Mouse (Mus musculus): ENCODE measurements around the gene Adam19. TPM values are rescaled to one million over a fixed set of nuclear protein-coding genes. Genes with fewer than 3 reads are reported as not detected.

Gene Adam19
- total and polyA plus RNA-seq, 3 experiments: 3.0 to 9.0 (median 4.5) TPM

DNA sequence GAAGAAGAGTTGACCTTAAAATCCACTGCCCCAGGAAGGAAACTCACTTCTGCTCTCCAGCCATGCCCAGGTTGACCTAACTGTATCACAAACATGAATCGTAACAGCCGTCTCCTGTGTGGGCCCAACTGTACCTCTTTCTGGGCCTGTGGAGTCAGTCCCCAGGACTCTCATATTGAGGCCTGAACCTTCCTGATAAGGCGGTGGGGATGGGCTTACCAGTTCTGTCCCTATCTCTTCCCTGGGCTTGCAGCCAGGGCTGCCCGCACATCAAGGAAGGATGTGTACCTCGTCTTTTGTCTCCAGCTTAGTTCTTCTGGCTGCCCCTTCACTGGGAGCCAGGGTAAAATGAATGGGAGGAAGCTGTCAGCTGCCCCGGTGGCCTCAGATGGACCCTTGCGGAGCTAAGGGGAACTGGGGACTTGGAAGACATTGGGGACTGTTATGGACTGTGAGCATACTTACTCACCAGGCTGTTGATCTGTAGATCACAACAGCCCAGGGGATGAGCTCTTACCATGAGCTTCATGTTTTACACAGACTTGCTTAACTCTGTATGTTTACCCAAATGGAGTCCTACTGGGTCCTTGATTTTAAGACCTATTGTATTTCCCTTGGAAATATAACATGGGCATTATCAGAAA, 22.1 kb downstream of the Adam19 start:
- Histone ChIP-seq H3K36me3 (replicated peaks in 1 of 2; ENCODE audit: control insufficient read depth in 1 of 2, insufficient read depth in 1 of 2, low read length in 1 of 2) (no peaks in the 10 kb centered on the region), H3K79me2 (replicated peaks; ENCODE audit: control insufficient read depth, extremely low read depth, insufficient read depth, poor library complexity, severe bottlenecking) (no peaks in the 10 kb centered on the region), H3K9ac (ENCODE audit: insufficient read depth, low read depth) (no peak overlapping the region), H3K4me1 (ENCODE audit: control insufficient read depth in 1 of 2, insufficient read depth in 2 of 2) (peaks cover 0 to 6% of the 10 kb centered on the region in 2 experiments; a peak in 3 of 4 replicates), H3K9me3 (replicated peaks; ENCODE audit: low read length) (peaks cover 5% of the 10 kb centered on the region), H3K4me2 (ENCODE audit: insufficient read depth, low read depth, poor library complexity, severe bottlenecking) (no peak overlapping the region), H3K27me3 (replicated peaks) (no peaks in the 10 kb centered on the region), H3K27ac (ENCODE audit: insufficient read depth, low read depth) (no peak overlapping the region), H3K4me3 (replicated peaks in 1 of 3; ENCODE audit: low read depth in 2 of 3, low read length in 2 of 3, poor library complexity in 1 of 3) (no peak overlapping the region)
- no peak for DNase-seq (ENCODE audit: extremely low read depth)
- in situ Hi-C loops (cut with MboI; ENCODE audit: low pct_ligation_motif_present, low pct_unique_long_range_greater_than_20kb, low sequenced_read_pairs): no loop called here
- no peak for TF ChIP-seq EP300 (IDR thresholded peaks at IDR 0.05; ENCODE audit: low read length)
- TF ChIP-seq MXI1 (IDR thresholded peaks at IDR 0.05; ENCODE audit: low read depth, low read length): no peak
- TF ChIP-seq SMC3 (IDR thresholded peaks at IDR 0.05; ENCODE audit: low read depth, low read length): no peak
- no peak for TF ChIP-seq ZMIZ1 (IDR thresholded peaks at IDR 0.05; ENCODE audit: low read depth, low read length)
- no peak for TF ChIP-seq JUN (IDR thresholded peaks at IDR 0.05; ENCODE audit: insufficient read depth, low read depth, low read length)
- TF ChIP-seq MYC (IDR thresholded peaks at IDR 0.05; ENCODE audit: low read depth, low read length): no peak
- no peak for TF ChIP-seq MAFK (IDR thresholded peaks at IDR 0.05; ENCODE audit: insufficient replicate concordance, low read length)
- no peak for TF ChIP-seq UBTF (IDR thresholded peaks at IDR 0.05; ENCODE audit: low read depth, low read length)
- TF ChIP-seq USF2 (conservative IDR thresholded peaks at IDR 0.05; ENCODE audit: low read depth, low read length): no peak
- TF ChIP-seq NRF1 (IDR thresholded peaks at IDR 0.05; ENCODE audit: low read depth, low read length): no peak
- TF ChIP-seq IRF4 (IDR thresholded peaks at IDR 0.05; ENCODE audit: low read depth, low read length): no peak
- TF ChIP-seq MAX (IDR thresholded peaks at IDR 0.05; ENCODE audit: low read length): no peak
- TF ChIP-seq CHD2 (IDR thresholded peaks at IDR 0.05; ENCODE audit: low read length): no peak
- no peak for TF ChIP-seq CHD1 (IDR thresholded peaks at IDR 0.05; ENCODE audit: low read depth, low read length)
- no peak for TF ChIP-seq MEF2A (IDR thresholded peaks at IDR 0.05; ENCODE audit: borderline replicate concordance, low read depth, low read length)
- TF ChIP-seq NELFE (IDR thresholded peaks at IDR 0.05; ENCODE audit: low read depth, low read length): no peak
- dilution Hi-C loops (cut with MboI; ENCODE audit: extremely low pct_ligation_motif_present, extremely low pct_unique_long_range_greater_than_20kb, low sequenced_read_pairs): no loop called here

DNA sequence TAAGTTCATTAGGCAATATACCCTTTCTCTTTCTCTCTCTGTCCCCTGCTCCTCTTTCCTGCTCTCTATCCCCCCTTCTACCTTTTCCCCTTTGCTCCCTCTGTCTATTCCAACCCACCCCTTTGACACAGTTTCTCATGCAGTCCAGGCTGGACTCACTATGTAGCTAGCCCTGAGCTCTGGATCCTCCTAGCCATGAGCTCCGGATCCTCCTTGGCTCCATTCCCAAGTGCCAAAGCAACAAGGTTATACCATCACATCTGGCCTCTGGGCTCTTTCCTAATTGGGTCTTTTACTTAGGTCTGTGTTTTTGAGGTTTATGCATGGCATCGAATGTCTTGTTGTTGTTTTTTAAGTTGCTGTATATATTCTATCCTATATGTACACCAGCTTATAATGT, 25.3 kb downstream of the Adam19 start:
- Histone ChIP-seq H3K9me3 (replicated peaks; ENCODE audit: low read length) (peaks cover 5% of the 10 kb centered on the region), H3K4me2 (ENCODE audit: insufficient read depth, low read depth, poor library complexity, severe bottlenecking) (no peak overlapping the region), H3K27ac (ENCODE audit: insufficient read depth, low read depth) (no peak overlapping the region), H3K36me3 (replicated peaks in 1 of 2; ENCODE audit: control insufficient read depth in 1 of 2, insufficient read depth in 1 of 2, low read length in 1 of 2) (no peaks in the 10 kb centered on the region), H3K4me1 (ENCODE audit: control insufficient read depth in 1 of 2, insufficient read depth in 2 of 2) (peaks cover 0 to 25% of the 10 kb centered on the region in 2 experiments; a peak in 2 of 4 replicates), H3K9ac (ENCODE audit: insufficient read depth, low read depth) (no peak overlapping the region), H3K4me3 (replicated peaks in 1 of 3; ENCODE audit: low read depth in 2 of 3, low read length in 2 of 3, poor library complexity in 1 of 3) (no peak overlapping the region), H3K79me2 (replicated peaks; ENCODE audit: control insufficient read depth, extremely low read depth, insufficient read depth, poor library complexity, severe bottlenecking) (no peaks in the 10 kb centered on the region), H3K27me3 (replicated peaks) (no peaks in the 10 kb centered on the region)
- DNase-seq (ENCODE audit: extremely low read depth): no peak
- in situ Hi-C loops (cut with MboI; ENCODE audit: low pct_ligation_motif_present, low pct_unique_long_range_greater_than_20kb, low sequenced_read_pairs): no loop called here
- dilution Hi-C loops (cut with MboI; ENCODE audit: extremely low pct_ligation_motif_present, extremely low pct_unique_long_range_greater_than_20kb, low sequenced_read_pairs): no loop called here
- no peak for TF ChIP-seq JUN (IDR thresholded peaks at IDR 0.05; ENCODE audit: insufficient read depth, low read depth, low read length)
- TF ChIP-seq IRF4 (IDR thresholded peaks at IDR 0.05; ENCODE audit: low read depth, low read length): no peak
- no peak for TF ChIP-seq ZKSCAN1 (IDR thresholded peaks at IDR 0.05; ENCODE audit: borderline replicate concordance, low read depth, low read length)
- TF ChIP-seq NELFE (IDR thresholded peaks at IDR 0.05; ENCODE audit: low read depth, low read length): no peak
